Mouse (Mus musculus) thymus, adult 18-20 months (tissue): ENCODE results near the gene Dcbld2.
A peak's percentile ranks its signal among the peaks of the same experiment; 100 is the strongest.
"Not testable (repeated sequence)": the region's sequence is repeated elsewhere in the genome, so short reads cannot be mapped to it uniquely, and the experiment has no call there.

Experiments
- DNase-seq, 2 experiments: peaks; one replicate each; pipeline ENCODE4 v3.0.0; 2022; ENCODE audit warnings: mixed read lengths in 2 of 2

Gene Dcbld2

GRCm38 (mm10) chr16:58451647-58452046 is 43.4 kb downstream of the Dcbld2 start:
- no peak for DNase-seq

GRCm38 (mm10) chr16:58453138-58453537 is 44.9 kb downstream of the Dcbld2 start:
- no peak for DNase-seq

- DNase-seq, result no peak
Observed at GRCm38 (mm10) chr16:58453820-58454219, 45.6 kb downstream of the Dcbld2 start.

GRCm38 (mm10) chr16:58454617-58455016 is 46.4 kb downstream of the Dcbld2 start:
- peak in 1 of 2 experiments; percentile 17 for DNase-seq

- DNase-seq, result no peak
Observed at GRCm38 (mm10) chr16:58455118-58455517, 46.9 kb downstream of the Dcbld2 start.

GRCm38 (mm10) chr16:58456445-58456844 is 48.2 kb downstream of the Dcbld2 start:
- no peak for DNase-seq

GRCm38 (mm10) chr16:58456991-58457390 is 48.7 kb downstream of the Dcbld2 start:
- DNase-seq, result no peak

- not testable (repeated sequence) for DNase-seq
Observed at GRCm38 (mm10) chr16:58459966-58460365, 51.7 kb downstream of the Dcbld2 start.

GRCm38 (mm10) chr16:58460386-58460785 is 52.1 kb downstream of the Dcbld2 start:
- DNase-seq, result no peak

GRCm38 (mm10) chr16:58461856-58462518 is 53.7 kb downstream of the Dcbld2 start:
- no peak for DNase-seq

- no peak for DNase-seq
Observed at GRCm38 (mm10) chr16:58462519-58462918, 54.3 kb downstream of the Dcbld2 start.

- no peak for DNase-seq
Observed at GRCm38 (mm10) chr16:58464051-58464450, 55.8 kb downstream of the Dcbld2 start.

- no peak for DNase-seq
Observed at GRCm38 (mm10) chr16:58465412-58465811, 57.2 kb downstream of the Dcbld2 start.

- no peak for DNase-seq
Observed at GRCm38 (mm10) chr16:58470061-58470460, 61.8 kb downstream of the Dcbld2 start.

GRCm38 (mm10) chr16:58470841-58471240 is 62.6 kb downstream of the Dcbld2 start:
- DNase-seq, result no peak

- no peak for DNase-seq
Observed at GRCm38 (mm10) chr16:58474875-58475274, 66.6 kb downstream of the Dcbld2 start.

- DNase-seq, result no peak
Observed at GRCm38 (mm10) chr16:58475544-58476154, 67.4 kb downstream of the Dcbld2 start.

- no peak for DNase-seq
Observed at GRCm38 (mm10) chr16:58476363-58476762, 68.1 kb downstream of the Dcbld2 start.

- DNase-seq, result no peak
Observed at GRCm38 (mm10) chr16:58479898-58480448, 71.7 kb downstream of the Dcbld2 start.

- DNase-seq, result no peak
Observed at GRCm38 (mm10) chr16:58481219-58481905, 73.1 kb downstream of the Dcbld2 start.

GRCm38 (mm10) chr16:58481906-58482270 is 73.6 kb downstream of the Dcbld2 start:
- no peak for DNase-seq

GRCm38 (mm10) chr16:58482296-58482695 is 74.1 kb downstream of the Dcbld2 start:
- DNase-seq, result no peak

- no peak for DNase-seq
Observed at GRCm38 (mm10) chr16:58487861-58488260, 79.6 kb downstream of the Dcbld2 start.

- DNase-seq, result no peak
Observed at GRCm38 (mm10) chr16:58496791-58497190, 88.5 kb downstream of the Dcbld2 start.
